Mouse (Mus musculus) kidney, postnatal 0 days (tissue): ENCODE data around the gene Abl2. TPM values are rescaled to one million over a fixed set of nuclear protein-coding genes. Genes with fewer than 3 reads are reported as not detected.

Experiments used
- ATAC-seq: fragments of 200-750 bp; cut with Nextera tagmentation; replicated peaks from 2 replicates; pipeline ENCODE4 v1.8.0; 2017; ENCODE audit warnings: low read depth, moderate number of reproducible peaks, moderate TSS enrichment, moderate library complexity; ENCODE audit not compliant: low FRiP score
- DNase-seq: peaks from one replicate; pipeline ENCODE4 v3.0.0-alpha.2; 2016; ENCODE audit warnings: low spot score
- H3K27ac ChIP-seq: fragments of 300-500 bp; sonication (generic); 2 replicates; pipeline ENCODE4 v1.5.1; 2014; ENCODE audit warnings: mild to moderate bottlenecking
- H3K27me3 ChIP-seq: fragments of 300-500 bp; sonication (generic); 2 replicates; pipeline ENCODE4 v1.6.1; 2014; ENCODE audit warnings: low read length, mixed read lengths; ENCODE audit not compliant: insufficient read depth
- H3K36me3 ChIP-seq: fragments of 300-500 bp; sonication (generic); 2 replicates; pipeline ENCODE4 v1.6.1; 2014; ENCODE audit warnings: low read length, mixed read lengths; ENCODE audit not compliant: insufficient read depth
- H3K4me1 ChIP-seq: fragments of 300-500 bp; sonication (generic); replicated peaks from 2 replicates; pipeline ENCODE4 v1.6.1; 2014; ENCODE audit warnings: antibody characterized with exemption, low read length, mixed read lengths; ENCODE audit not compliant: insufficient read depth
- H3K4me2 ChIP-seq: fragments of 300-500 bp; sonication (generic); 2 replicates; pipeline ENCODE4 v1.6.1; 2014; ENCODE audit warnings: mild to moderate bottlenecking, low read length, moderate library complexity, mixed read lengths
- H3K4me3 ChIP-seq: fragments of 300-500 bp; sonication (generic); replicated peaks from 2 replicates; pipeline ENCODE4 v1.5.1; 2014; ENCODE audit warnings: low read depth, low read length
- H3K9ac ChIP-seq: fragments of 300-500 bp; sonication (generic); 2 replicates; pipeline ENCODE4 v1.6.1; 2014; ENCODE audit warnings: low read depth, low read length
- H3K9me3 ChIP-seq: fragments of 300-500 bp; sonication (generic); replicated peaks from 2 replicates; pipeline ENCODE4 v1.6.1; 2016; ENCODE audit warnings: low read length, inconsistent platforms, mixed read lengths
- CTCF ChIP-seq: IDR thresholded peaks from 2 replicates; pipeline ENCODE4 v1.5.1; 2016; ENCODE audit warnings: antibody characterized with exemption, low read depth, mild to moderate bottlenecking, moderate library complexity
- WGBS: fragments of 180-500 bp; shearing (Covaris S2); extraction: QIAGEN DNeasy Blood & Tissue Kit; methylation state at CpG from one replicate; pipeline ENCODE4 v1.1.7; 2014; 5-methylcytosine and 5-hydroxymethylcytosine counted together
- polyA plus RNA-seq: library from polyadenylated mRNA; unstranded; fragments of >200 nt; fragmentation: Nextera tagmentation; extraction: Ambion mirVana; gene quantifications from 2 replicates; pipeline ENCODE4 v1.2.1, GENCODE M21; 2015

The Abl2 gene
- polyA plus RNA-seq, 1 experiment from 2014 or later = 2.4 TPM

GRCm38 (mm10) chr1:156614710-156615109 is 56.1 kb downstream of the Abl2 start:
- DNase-seq (peak; percentile 41), ATAC-seq (no peak)
- H3K9me3 ChIP-seq = no peaks in the 10 kb centered on the region
- 78% methylated on average over 1 of the region's 1 CpGs for WGBS
- H3K9ac ChIP-seq = no peak overlapping the region
- H3K4me1 ChIP-seq = peaks cover 12% of the 10 kb centered on the region
- no peaks in the 10 kb centered on the region for H3K27me3 ChIP-seq
- H3K36me3 ChIP-seq = no peaks in the 10 kb centered on the region
- TF ChIP-seq CTCF = peak; percentile 61
- H3K4me3 ChIP-seq = no peak overlapping the region
- peak overlapping the region; percentile 65 for H3K27ac ChIP-seq
- H3K4me2 ChIP-seq = no peak overlapping the region

DNA sequence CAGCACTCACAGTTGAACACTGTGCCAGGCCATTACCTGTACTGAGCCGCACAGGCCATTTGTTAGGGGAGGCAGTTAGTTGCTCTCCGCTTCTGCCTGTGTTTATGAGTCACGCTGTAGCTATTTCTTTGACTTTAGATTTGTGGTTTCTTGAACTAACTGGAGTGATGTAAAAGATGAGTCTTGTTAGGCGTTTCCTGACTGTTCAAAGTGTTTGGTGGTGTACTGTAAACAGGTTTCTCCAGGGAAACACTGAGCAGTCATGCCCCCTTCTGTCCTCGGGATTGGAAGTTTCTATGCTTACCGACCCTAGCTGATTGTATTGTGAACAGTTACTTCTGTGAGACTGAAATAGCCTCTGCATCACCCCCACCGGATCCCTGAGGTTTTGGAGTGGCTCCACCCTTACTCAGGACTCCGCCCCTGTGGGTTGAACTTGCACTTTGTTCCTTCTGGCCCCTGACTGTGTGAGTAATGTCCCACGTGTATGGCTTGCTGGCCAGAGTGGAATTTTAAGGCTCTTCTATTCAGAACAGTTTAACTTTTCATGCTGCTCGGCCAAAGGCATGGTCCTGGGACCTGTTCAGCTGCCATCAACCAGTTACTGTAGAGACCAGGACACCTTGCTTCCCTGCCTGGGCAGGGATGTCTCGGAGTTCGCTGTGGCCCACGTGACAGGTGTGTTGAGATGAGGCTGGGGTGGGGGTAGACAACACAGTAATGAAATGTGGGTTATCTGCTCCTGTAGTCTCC is 57.0 kb downstream of the Abl2 start:
- H3K4me2 ChIP-seq = peak overlapping the region; percentile 46

DNA sequence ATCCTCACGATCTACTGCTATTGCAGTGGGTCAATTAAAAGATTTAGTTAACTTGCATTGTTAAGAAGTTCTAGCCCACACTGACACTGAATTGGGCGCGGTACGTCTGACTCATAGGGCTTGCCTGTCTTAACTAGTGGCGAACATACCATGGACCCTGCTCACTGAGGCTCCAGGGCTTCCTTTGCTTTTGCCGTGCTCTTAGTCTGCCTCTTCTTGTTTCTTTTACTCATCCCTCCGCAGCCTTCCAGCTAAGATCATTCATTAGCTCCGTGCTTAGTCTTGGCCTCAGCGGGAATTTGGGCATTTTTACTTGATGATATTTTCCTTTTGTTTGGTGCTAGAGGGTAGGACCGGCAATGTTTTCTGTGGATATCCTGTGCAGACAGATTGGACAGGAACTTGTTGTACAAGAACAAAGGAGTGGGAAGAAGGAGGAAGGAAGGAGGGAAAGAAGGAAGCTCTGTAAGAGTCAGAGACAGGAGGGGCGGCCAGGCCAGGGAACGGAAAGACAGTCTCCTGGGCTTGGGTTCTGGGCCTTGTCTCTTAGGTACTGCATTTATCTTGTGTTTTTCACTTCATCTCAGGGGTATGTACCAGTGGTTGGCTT is 58.5 kb downstream of the Abl2 start:
- H3K36me3 ChIP-seq = no peaks in the 10 kb centered on the region
- H3K4me2 ChIP-seq = peak overlapping the region; percentile 2; the same call in 1 of the 2 replicates
- 45% methylated on average over 12 of the region's 12 CpGs for WGBS
- ATAC-seq (no peak), DNase-seq (no peak)
- H3K27ac ChIP-seq = peak overlapping the region; percentile 27; the same call in 1 of the 2 replicates
- TF ChIP-seq CTCF = no peak
- no peak overlapping the region for H3K4me3 ChIP-seq
- peaks cover 12% of the 10 kb centered on the region for H3K4me1 ChIP-seq
- H3K9ac ChIP-seq = no peak overlapping the region
- H3K27me3 ChIP-seq = no peaks in the 10 kb centered on the region
- H3K9me3 ChIP-seq = no peaks in the 10 kb centered on the region

More for the DNA sequence above, 57.0 kb downstream of the Abl2 start:
- Histone ChIP-seq H3K9ac (no peak overlapping the region), H3K27me3 (no peaks in the 10 kb centered on the region), H3K36me3 (no peaks in the 10 kb centered on the region), H3K4me1 (peaks cover 12% of the 10 kb centered on the region), H3K27ac (peak overlapping the region; percentile 65), H3K9me3 (no peaks in the 10 kb centered on the region), H3K4me3 (no peak overlapping the region)
- ATAC-seq (peak; percentile 91), DNase-seq (peak; percentile 90)
- 12% methylated on average over 13 of the region's 13 CpGs for WGBS
- no peak for TF ChIP-seq CTCF

GRCm38 (mm10) chr1:156617811-156618210 is 59.2 kb downstream of the Abl2 start:
- Histone ChIP-seq H3K4me1 (peaks cover 12% of the 10 kb centered on the region), H3K9me3 (no peaks in the 10 kb centered on the region), H3K36me3 (no peaks in the 10 kb centered on the region), H3K27ac (no peak overlapping the region), H3K27me3 (no peaks in the 10 kb centered on the region), H3K4me2 (no peak overlapping the region; the same call in 1 of the 2 replicates), H3K9ac (no peak overlapping the region), H3K4me3 (no peak overlapping the region)
- no peak for TF ChIP-seq CTCF
- WGBS = 64% methylated on average over 4 of the region's 4 CpGs
- no peak for ATAC-seq
- no peak for DNase-seq

DNA sequence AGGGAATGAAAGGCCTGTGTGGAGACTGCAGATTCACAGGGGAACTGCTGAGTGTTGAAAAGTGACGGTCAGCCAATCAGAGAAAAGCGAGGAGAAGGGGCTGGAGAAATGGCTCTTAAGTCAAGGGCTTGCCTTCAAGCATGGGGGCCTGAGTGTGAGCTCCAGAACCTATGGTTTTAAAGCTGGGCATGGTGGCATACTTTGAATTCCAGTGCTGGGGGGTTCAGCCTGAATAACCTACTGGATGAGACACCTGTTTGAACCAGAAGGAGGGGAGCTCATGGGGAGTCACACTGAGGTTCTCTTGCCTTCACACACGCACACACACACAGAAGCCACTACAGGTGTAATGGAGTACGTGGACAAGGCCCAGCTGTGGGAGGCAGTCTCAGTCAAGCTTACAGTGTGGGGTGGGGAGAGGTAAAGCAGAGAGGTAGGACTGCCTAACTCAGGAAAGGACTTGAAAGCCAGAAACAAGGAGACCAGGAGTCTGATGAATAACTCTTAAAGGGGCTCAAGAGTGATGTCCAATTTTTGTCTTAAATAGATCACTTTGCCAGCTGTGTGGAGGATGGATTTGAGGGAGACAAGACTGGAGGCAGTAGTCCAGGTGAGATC is 61.8 kb downstream of the Abl2 start:
- no peak for DNase-seq
- Histone ChIP-seq H3K9ac (no peak overlapping the region), H3K4me2 (no peak overlapping the region), H3K4me1 (0 out of 2 replicates have a peak, but pooled peaks cover 6% of the 10 kb centered on the region), H3K4me3 (no peak overlapping the region), H3K9me3 (no peaks in the 10 kb centered on the region), H3K27me3 (no peaks in the 10 kb centered on the region), H3K27ac (0 out of 2 replicates have a peak overlapping the region, but pooled peaks have one; percentile 13), H3K36me3 (no peaks in the 10 kb centered on the region)
- TF ChIP-seq CTCF = no peak
- 81% methylated on average over 4 of the region's 4 CpGs for WGBS
- ATAC-seq = no peak

DNA sequence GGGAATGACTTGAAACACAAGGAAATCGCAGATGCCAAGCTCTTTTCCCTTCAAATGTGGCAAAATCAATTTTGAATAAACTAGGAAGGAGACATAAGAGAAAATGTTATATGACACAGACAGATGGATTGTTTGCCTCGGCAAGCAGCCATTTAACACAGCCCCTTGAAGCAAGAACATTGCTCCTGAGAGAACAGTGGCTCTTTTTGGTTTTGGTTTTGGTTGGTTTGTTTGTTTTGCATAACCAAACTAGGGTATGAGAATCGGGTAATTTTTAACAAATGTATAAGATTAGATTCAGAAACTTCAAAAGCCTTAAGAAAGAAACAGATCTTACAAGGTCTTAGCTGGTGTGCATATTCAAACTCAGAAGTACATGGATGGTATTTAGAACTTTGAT is 62.4 kb downstream of the Abl2 start:
- no peak overlapping the region for H3K4me2 ChIP-seq
- 73% methylated on average over 3 of the region's 3 CpGs for WGBS
- no peak overlapping the region for H3K27ac ChIP-seq
- no peaks in the 10 kb centered on the region for H3K9me3 ChIP-seq
- no peaks in the 10 kb centered on the region for H3K36me3 ChIP-seq
- no peak for TF ChIP-seq CTCF
- 0 out of 2 replicates have a peak, but pooled peaks cover 3% of the 10 kb centered on the region for H3K4me1 ChIP-seq
- H3K27me3 ChIP-seq = no peaks in the 10 kb centered on the region
- no peak overlapping the region for H3K4me3 ChIP-seq
- no peak for DNase-seq
- no peak for ATAC-seq
- no peak overlapping the region for H3K9ac ChIP-seq
